Mouse (Mus musculus) kidney, adult 8-10 months (tissue): ENCODE data around the gene Kctd13.

Experiments
- DNase-seq, 2 experiments: peaks; one replicate each; pipeline ENCODE4 v3.0.0; 2022

Gene Kctd13

DNA sequence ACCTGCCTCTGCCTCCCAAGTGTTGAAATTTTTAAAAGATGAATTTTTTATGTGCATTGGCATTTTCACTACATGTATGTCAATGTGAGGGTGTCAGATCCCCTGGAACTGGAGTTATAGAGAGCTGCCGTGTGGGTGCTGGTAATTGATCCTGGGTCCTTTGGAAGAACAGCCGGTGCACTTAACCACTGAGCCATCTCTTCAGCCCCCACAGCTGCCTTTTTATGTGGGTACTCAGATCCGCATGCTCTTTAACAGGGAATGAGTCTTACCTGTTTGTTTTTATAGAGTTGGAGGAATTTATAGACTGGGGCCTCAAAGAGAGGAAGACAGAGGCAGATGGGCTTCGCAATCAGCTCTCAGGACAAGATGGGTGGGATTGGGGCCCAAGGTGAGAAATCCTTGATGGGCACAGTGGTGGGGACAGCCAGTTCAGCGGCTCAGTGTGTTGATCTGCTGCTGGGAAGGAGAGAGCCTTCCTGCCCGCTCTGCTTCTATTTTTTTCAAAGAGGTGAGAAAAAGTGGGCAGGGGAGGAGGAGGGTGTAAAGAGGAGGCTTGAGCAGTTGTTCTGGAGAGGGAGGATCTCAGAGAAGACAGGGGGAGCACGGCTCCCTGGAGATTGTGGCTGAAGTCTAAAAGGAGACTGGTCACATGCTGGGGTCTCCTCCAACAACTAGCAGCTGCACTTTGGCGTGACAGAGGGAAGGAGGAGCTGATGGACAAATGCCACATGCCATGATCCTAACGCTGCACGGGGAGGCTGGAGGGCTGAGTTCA, 56.2 kb downstream of the Kctd13 start:
- no peak for DNase-seq

GRCm38 (mm10) chr7:126986319-126986718, 57.6 kb downstream of the Kctd13 start:
- peak; percentile 60 to 71 for DNase-seq

- DNase-seq: no peak
Measured at GRCm38 (mm10) chr7:126988816-126989215, 60.1 kb downstream of the Kctd13 start.
